ENCODE assay signal across 26 mouse cellular contexts in genomic region chr16:30640591-30640990, GRCm38 (mm10).
"Had no signal": no experiment of that assay in that cellular context is flagged by ENCODE, and none has a peak within 500 bp of the region (broad histone marks: within the 10 kb centered on the region; RNA-seq: fewer than 3 reads in every experiment).

No protein-coding gene starts in this region.

- H3K36me3 ChIP-seq: heart, embryonic 10.5 days; heart, embryonic 12.5 days; hindbrain, embryonic 10.5 days; hindbrain, embryonic 12.5 days; intestine, embryonic 15.5 days; limb, embryonic 10.5 days; limb, embryonic 12.5 days; liver, embryonic 13.5 days had no signal

- ATAC-seq: hindbrain, embryonic 16.5 days; inflammation-experienced regulatory T-cells, adult 6 months; intestine, embryonic 15.5 days; intestine, postnatal 0 days had no signal

- H3K9me3 ChIP-seq: heart, embryonic 10.5 days; hindbrain, embryonic 12.5 days; intestine, embryonic 15.5 days; limb, embryonic 10.5 days had no signal

- H3K9ac ChIP-seq: heart, embryonic 12.5 days; hindbrain, embryonic 12.5 days; hindbrain, embryonic 14.5 days; intestine, embryonic 15.5 days; limb, embryonic 12.5 days; liver, embryonic 13.5 days had no signal

- H3K4me1 ChIP-seq: heart, embryonic 10.5 days; heart, embryonic 12.5 days; hindbrain, embryonic 12.5 days; intestine, embryonic 15.5 days; limb, embryonic 12.5 days; liver, embryonic 13.5 days had no signal

- H3K4me2 ChIP-seq: heart, embryonic 12.5 days; hindbrain, embryonic 12.5 days; hindbrain, embryonic 14.5 days; intestine, embryonic 15.5 days; limb, embryonic 12.5 days; liver, embryonic 11.5 days; liver, embryonic 13.5 days had no signal

- H3K27ac ChIP-seq: gastrocnemius, adult 2 months; heart, embryonic 10.5 days; hindbrain, embryonic 10.5 days; hindbrain, embryonic 12.5 days; hindbrain, embryonic 14.5 days; intestine, embryonic 15.5 days; layer of hippocampus, adult 2 months; left cerebral cortex, adult 2 months; limb, embryonic 10.5 days; limb, embryonic 12.5 days; liver, embryonic 13.5 days had no signal

- H3K27me3 ChIP-seq: heart, embryonic 12.5 days; hindbrain, embryonic 12.5 days; intestine, embryonic 15.5 days; limb, embryonic 12.5 days; liver, embryonic 13.5 days had no signal

- DNase-seq: gastrocnemius, adult 2 months; gastrocnemius, postnatal 10 days; gastrocnemius, postnatal 25 days; heart, adult 18-20 months; heart, postnatal 10 days; heart, postnatal 4 days; kidney, adult 18-20 months; kidney, adult 8-10 months; kidney, postnatal 25 days; kidney, postnatal 4 days; liver; liver, embryonic 13.5 days had no signal

- H3K4me3 ChIP-seq: gastrocnemius, adult 2 months; heart, embryonic 10.5 days; heart, embryonic 12.5 days; hindbrain, embryonic 10.5 days; hindbrain, embryonic 12.5 days; intestine, embryonic 15.5 days; layer of hippocampus, adult 2 months; left cerebral cortex, adult 2 months; limb, embryonic 10.5 days; limb, embryonic 12.5 days; liver, embryonic 13.5 days had no signal
